Mouse (Mus musculus) small intestine, adult 2 months (tissue): Measurements from ENCODE around the gene Fam118b.

ENCODE experiments used
- CTCF ChIP-seq: fragments of 200-500 bp; IDR thresholded peaks from 2 replicates; pipeline ENCODE4 v1.5.1; 2012; ENCODE audit warnings: low read depth, mild to moderate bottlenecking, control low read depth, inconsistent platforms, low read length, moderate library complexity, mixed read lengths; ENCODE audit not compliant: insufficient replicate concordance, insufficient read length; ENCODE audit errors: extremely low read depth
- POLR2A ChIP-seq: fragments of 200-500 bp; IDR thresholded peaks from 2 replicates; pipeline ENCODE4 v1.6.1; 2012; ENCODE audit warnings: low read depth, mild to moderate bottlenecking, control low read depth, inconsistent platforms, low read length, moderate library complexity

- TF ChIP-seq POLR2A = no peak
- TF ChIP-seq CTCF = no peak
Measured at GRCm38 (mm10) chr9:35286351-35286750, 18.7 kb upstream of the Fam118b start.
